Mouse (Mus musculus) liver, embryonic 15.5 days (tissue): ENCODE measurements around the gene Stk10. TPM values are rescaled to one million over a fixed set of nuclear protein-coding genes. Genes with fewer than 3 reads are reported as not detected.

Source experiments
- ATAC-seq: fragments of 200-750 bp; cut with Nextera tagmentation; 2 replicates; pipeline ENCODE4 v1.8.0; 2017; ENCODE audit warnings: moderate number of reproducible peaks, mild to moderate bottlenecking, moderate library complexity; ENCODE audit not compliant: insufficient read depth
- H3K27ac ChIP-seq: fragments of 300-500 bp; sonication (generic); replicated peaks from 2 replicates; pipeline ENCODE4 v1.5.1; 2015; ENCODE audit warnings: mild to moderate bottlenecking, inconsistent platforms
- H3K27me3 ChIP-seq: fragments of 300-500 bp; sonication (generic); 2 replicates; pipeline ENCODE4 v1.6.1; 2015; ENCODE audit warnings: mild to moderate bottlenecking, inconsistent platforms
- H3K36me3 ChIP-seq: fragments of 300-500 bp; sonication (generic); replicated peaks from 2 replicates; pipeline ENCODE4 v1.6.1; 2015; ENCODE audit warnings: moderate library complexity, mild to moderate bottlenecking, inconsistent platforms
- H3K4me1 ChIP-seq: fragments of 300-500 bp; sonication (generic); replicated peaks from 2 replicates; pipeline ENCODE4 v1.6.1; 2015; ENCODE audit warnings: inconsistent platforms
- H3K4me2 ChIP-seq: fragments of 300-500 bp; sonication (generic); 2 replicates; pipeline ENCODE4 v1.6.1; 2015; ENCODE audit warnings: moderate library complexity, mild to moderate bottlenecking, inconsistent platforms
- H3K4me3 ChIP-seq: fragments of 300-500 bp; sonication (generic); replicated peaks from 2 replicates; pipeline ENCODE4 v1.5.1; 2015; ENCODE audit warnings: mild to moderate bottlenecking, inconsistent platforms
- H3K9ac ChIP-seq: fragments of 300-500 bp; sonication (generic); 2 replicates; pipeline ENCODE4 v1.6.1; 2015; ENCODE audit warnings: moderate library complexity, mild to moderate bottlenecking, inconsistent platforms
- H3K9me3 ChIP-seq: fragments of 300-500 bp; sonication (generic); replicated peaks from 2 replicates; pipeline ENCODE4 v1.6.1; 2016; ENCODE audit warnings: inconsistent platforms
- WGBS: fragments of 180-500 bp; shearing (Covaris S2); methylation state at CpG from one replicate; pipeline ENCODE4 v1.1.7; 2015; ENCODE audit warnings: mixed read lengths; ENCODE audit not compliant: insufficient replicate concordance; 5-methylcytosine and 5-hydroxymethylcytosine counted together
- polyA plus RNA-seq: library from polyadenylated mRNA; unstranded; fragments of >200 nt; fragmentation: Nextera tagmentation; extraction: Ambion mirVana; gene quantifications from 2 replicates; pipeline ENCODE4 v1.2.1, GENCODE M21; 2015

Stk10 gene
- polyA plus RNA-seq, 1 experiment from 2014 or later = 4.3 TPM

DNA sequence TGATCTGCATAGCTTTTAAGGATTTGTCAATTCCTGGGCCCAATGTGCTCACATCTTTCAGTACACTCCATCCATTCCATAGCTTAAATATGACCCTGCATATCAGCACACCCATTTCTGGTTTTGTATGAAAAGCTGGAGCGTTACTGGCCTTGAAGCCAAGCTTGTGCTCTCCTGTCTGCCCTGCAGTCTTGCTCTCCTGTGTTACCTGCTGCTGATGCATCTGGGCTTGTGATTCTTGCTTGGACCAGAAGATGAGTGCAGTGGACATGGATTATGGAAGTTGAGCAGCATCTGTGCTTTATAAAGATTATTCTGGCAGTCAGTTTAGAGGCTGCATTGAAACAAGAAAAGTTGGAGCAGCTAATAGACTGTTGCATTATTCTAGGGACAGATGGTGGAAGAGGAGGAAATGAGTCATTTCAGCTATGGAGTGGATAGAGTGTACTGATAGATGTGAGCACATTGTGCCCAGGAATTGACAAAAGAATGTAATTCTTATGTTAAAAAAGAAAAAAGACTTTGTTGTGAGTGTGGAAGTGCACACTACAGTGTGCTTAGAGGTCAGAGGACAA is 129.1 kb downstream of the Stk10 start:
- 68% methylated on average over 1 of the region's 1 CpGs for WGBS
- no peak overlapping the region for H3K9ac ChIP-seq
- no peak overlapping the region for H3K4me2 ChIP-seq
- H3K9me3 ChIP-seq = no peaks in the 10 kb centered on the region
- no peaks in the 10 kb centered on the region for H3K27me3 ChIP-seq
- no peak for ATAC-seq
- no peak overlapping the region for H3K4me3 ChIP-seq
- H3K27ac ChIP-seq = no peak overlapping the region
- H3K36me3 ChIP-seq = no peaks in the 10 kb centered on the region
- H3K4me1 ChIP-seq = peaks cover 23% of the 10 kb centered on the region

- no peak overlapping the region for H3K4me3 ChIP-seq
- no peak overlapping the region for H3K4me2 ChIP-seq
- no peaks in the 10 kb centered on the region for H3K36me3 ChIP-seq
- no peak for ATAC-seq
- H3K9me3 ChIP-seq = no peaks in the 10 kb centered on the region
- no peaks in the 10 kb centered on the region for H3K27me3 ChIP-seq
- WGBS = 55% methylated on average over 3 of the region's 3 CpGs
- H3K27ac ChIP-seq = no peak overlapping the region
- peaks cover 21% of the 10 kb centered on the region for H3K4me1 ChIP-seq
- no peak overlapping the region for H3K9ac ChIP-seq
These were observed 132.5 kb downstream of the Stk10 start for GRCm38 (mm10) chr11:32665639-32666038.

- Histone ChIP-seq H3K27ac (no peak overlapping the region), H3K4me1 (peaks cover 28% of the 10 kb centered on the region), H3K4me3 (no peak overlapping the region), H3K36me3 (no peaks in the 10 kb centered on the region), H3K9ac (no peak overlapping the region), H3K9me3 (no peaks in the 10 kb centered on the region), H3K27me3 (no peaks in the 10 kb centered on the region), H3K4me2 (no peak overlapping the region)
- no peak for ATAC-seq
These were observed 133.9 kb downstream of the Stk10 start for GRCm38 (mm10) chr11:32666983-32667382.

GRCm38 (mm10) chr11:32671480-32671879 is 138.4 kb downstream of the Stk10 start:
- Histone ChIP-seq H3K9ac (no peak overlapping the region), H3K27me3 (no peaks in the 10 kb centered on the region), H3K4me3 (no peak overlapping the region), H3K9me3 (no peaks in the 10 kb centered on the region), H3K27ac (no peak overlapping the region), H3K4me2 (no peak overlapping the region; the same call in 1 of the 2 replicates), H3K4me1 (peaks cover 18% of the 10 kb centered on the region), H3K36me3 (no peaks in the 10 kb centered on the region)
- WGBS = 55% methylated on average over 4 of the region's 4 CpGs
- ATAC-seq = no peak

Other genes starting within 250 kb of the Stk10 start
- 74,460 and 76,487 TPM in 2 replicates for gene Hba-a1, start 249.8 kb upstream of the Stk10 start, polyA plus RNA-seq
- 139 and 151 TPM in 2 replicates for gene Hbq1b, start 246.3 kb upstream of the Stk10 start, polyA plus RNA-seq
- gene Hba-a2, start 236.8 kb upstream of the Stk10 start, polyA plus RNA-seq = 175,652 and 176,876 TPM in 2 replicates
- gene Hbq1a, start 233.2 kb upstream of the Stk10 start, polyA plus RNA-seq = 7.3 and 8.0 TPM in 2 replicates
- 1.0 and 1.1 TPM in 2 replicates for gene Sh3pxd2b, start 185.5 kb upstream of the Stk10 start, polyA plus RNA-seq
- gene Ubtd2, start 77.9 kb upstream of the Stk10 start, polyA plus RNA-seq = 3.9 and 4.8 TPM in 2 replicates
- 0.20 and 0.41 TPM in 2 replicates for gene Efcab9, start 1.2 kb upstream of the Stk10 start, polyA plus RNA-seq
- gene Fbxw11, start 109.4 kb downstream of the Stk10 start, polyA plus RNA-seq = 19.1 and 19.5 TPM in 2 replicates